Mouse (Mus musculus) thymus, adult 2 months (tissue): ENCODE results near the gene Wdr45. TPM values are rescaled to one million over a fixed set of nuclear protein-coding genes. Genes with fewer than 3 reads are reported as not detected.

Experiments used
- DNase-seq: peaks from one replicate; pipeline ENCODE4 v3.0.0; 2021
- H3K27ac ChIP-seq: fragments of 200-500 bp; 2 replicates; pipeline ENCODE4 v1.5.1; 2012; ENCODE audit warnings: low read length, control low read depth; ENCODE audit not compliant: control insufficient read depth, insufficient read depth
- H3K27me3 ChIP-seq: fragments of 200-500 bp; 2 replicates; pipeline ENCODE4 v1.6.1; 2012; ENCODE audit warnings: mild to moderate bottlenecking, low read length, moderate library complexity, mixed read lengths; ENCODE audit not compliant: control insufficient read depth, insufficient read depth
- H3K36me3 ChIP-seq: fragments of 200-500 bp; 2 replicates; pipeline ENCODE4 v1.6.1; 2012; ENCODE audit warnings: mild to moderate bottlenecking, low read length, moderate library complexity; ENCODE audit not compliant: control insufficient read depth, insufficient read depth
- H3K4me1 ChIP-seq: fragments of 200-500 bp; replicated peaks from 2 replicates; pipeline ENCODE4 v1.6.1; 2012; ENCODE audit warnings: low read length; ENCODE audit not compliant: control insufficient read depth, insufficient read depth
- H3K4me3 ChIP-seq: fragments of 200-500 bp; 2 replicates; pipeline ENCODE4 v1.5.1; 2012; ENCODE audit warnings: mild to moderate bottlenecking, low read length, control low read depth, moderate library complexity; ENCODE audit not compliant: control insufficient read depth, insufficient read depth
- CTCF ChIP-seq: fragments of 200-500 bp; IDR thresholded peaks from 2 replicates; pipeline ENCODE4 v1.5.1; 2012; ENCODE audit warnings: mild to moderate bottlenecking, control low read depth, low read length, moderate library complexity, borderline replicate concordance; ENCODE audit not compliant: control insufficient read depth, poor library complexity, insufficient read depth; ENCODE audit errors: extremely low read depth
- POLR2A ChIP-seq: fragments of 200-500 bp; IDR thresholded peaks from 2 replicates; pipeline ENCODE4 v1.6.1; 2012; ENCODE audit warnings: mild to moderate bottlenecking, low read length, control low read depth, moderate library complexity; ENCODE audit not compliant: control insufficient read depth, poor library complexity, insufficient read depth; ENCODE audit errors: extremely low read depth
- WGBS: fragments of 180-500 bp; shearing (Covaris S2); methylation state at CpG from one replicate; pipeline ENCODE4 v1.1.7; 2018; 5-methylcytosine and 5-hydroxymethylcytosine counted together
- polyA plus RNA-seq: library from polyadenylated mRNA; depleted of rRNA; stranded (reverse); fragments of >200 nt; gene quantifications from 2 replicates; pipeline ENCODE4 v1.2.3, GENCODE M21; 2012

The Wdr45 gene
- polyA plus RNA-seq, 1 experiment, result 105 TPM

GRCm38 (mm10) chrX:7762921-7763197 is 48.7 kb downstream of the Wdr45 start:
- DNase-seq, result no peak
- Histone ChIP-seq H3K4me1 (peaks cover 26% of the 10 kb centered on the region), H3K27me3 (no peaks in the 10 kb centered on the region), H3K27ac (no peak overlapping the region), H3K4me3 (peak overlapping the region; percentile 96), H3K36me3 (no peaks in the 10 kb centered on the region)
- WGBS, result 6% methylated on average over 21 of the region's 21 CpGs
- TF ChIP-seq CTCF, result no peak
- TF ChIP-seq POLR2A, result no peak

- DNase-seq, result peak; percentile 10
- 2% methylated on average over 22 of the region's 22 CpGs for WGBS
- Histone ChIP-seq H3K27ac (peak overlapping the region; percentile 57; the same call in 1 of the 2 replicates), H3K27me3 (no peaks in the 10 kb centered on the region), H3K4me1 (peaks cover 26% of the 10 kb centered on the region), H3K4me3 (peak overlapping the region; percentile 96), H3K36me3 (no peaks in the 10 kb centered on the region)
- TF ChIP-seq POLR2A (no peak), CTCF (no peak)
Measured at GRCm38 (mm10) chrX:7763631-7764393, 49.7 kb downstream of the Wdr45 start.

GRCm38 (mm10) chrX:7764657-7765280 is 50.6 kb downstream of the Wdr45 start:
- H3K36me3 ChIP-seq, result no peaks in the 10 kb centered on the region
- H3K27ac ChIP-seq, result no peak overlapping the region
- H3K4me1 ChIP-seq, result peaks cover 26% of the 10 kb centered on the region
- H3K27me3 ChIP-seq, result no peaks in the 10 kb centered on the region
- 58% methylated on average over 9 of the region's 9 CpGs for WGBS
- no peak overlapping the region for H3K4me3 ChIP-seq
- TF ChIP-seq POLR2A (no peak), CTCF (no peak)
- DNase-seq, result no peak

GRCm38 (mm10) chrX:7765281-7765670 is 51.1 kb downstream of the Wdr45 start:
- 93% methylated on average over 13 of the region's 13 CpGs for WGBS
- no peak overlapping the region for H3K4me3 ChIP-seq
- H3K27me3 ChIP-seq, result no peaks in the 10 kb centered on the region
- TF ChIP-seq CTCF (no peak), POLR2A (no peak)
- no peaks in the 10 kb centered on the region for H3K36me3 ChIP-seq
- H3K27ac ChIP-seq, result no peak overlapping the region
- peaks cover 26% of the 10 kb centered on the region for H3K4me1 ChIP-seq
- DNase-seq, result no peak

GRCm38 (mm10) chrX:7765764-7766163 is 51.6 kb downstream of the Wdr45 start:
- DNase-seq, result no peak
- no peaks in the 10 kb centered on the region for H3K27me3 ChIP-seq
- H3K36me3 ChIP-seq, result no peaks in the 10 kb centered on the region
- H3K4me3 ChIP-seq, result no peak overlapping the region
- H3K4me1 ChIP-seq, result peaks cover 26% of the 10 kb centered on the region
- TF ChIP-seq POLR2A (no peak), CTCF (no peak)
- WGBS, result 70% methylated on average over 11 of the region's 11 CpGs
- no peak overlapping the region for H3K27ac ChIP-seq

- Histone ChIP-seq H3K27me3 (no peaks in the 10 kb centered on the region), H3K27ac (no peak overlapping the region), H3K4me3 (no peak overlapping the region), H3K36me3 (no peaks in the 10 kb centered on the region), H3K4me1 (peaks cover 7% of the 10 kb centered on the region)
- DNase-seq, result no peak
- WGBS, result 96% methylated on average over 7 of the region's 7 CpGs
- TF ChIP-seq CTCF (no peak), POLR2A (no peak)
Measured at GRCm38 (mm10) chrX:7769302-7770017, 55.3 kb downstream of the Wdr45 start.
